Mouse (Mus musculus): ENCODE measurements around the gene Dna2.

- TF ChIP-seq TAL1 (IDR thresholded peaks at IDR 0.05; ENCODE audit: low read length) = no peak
- no peak for TF ChIP-seq GATA1 (IDR thresholded peaks at IDR 0.05; ENCODE audit: low read length)
Observed at GRCm38 (mm10) chr10:62901826-62902225, 45.0 kb upstream of the Dna2 start.
